Mouse (Mus musculus) liver, embryonic 11.5 days (tissue): Measurements from ENCODE around the gene Gzma. TPM values are rescaled to one million over a fixed set of nuclear protein-coding genes. Genes with fewer than 3 reads are reported as not detected.

Source experiments
- ATAC-seq: fragments of 200-750 bp; cut with Nextera tagmentation; replicated peaks from 2 replicates; pipeline ENCODE4 v1.8.0; 2017; ENCODE audit warnings: moderate number of reproducible peaks, mild to moderate bottlenecking, moderate TSS enrichment, moderate library complexity; ENCODE audit not compliant: low FRiP score
- DNase-seq: peaks from one replicate; pipeline ENCODE4 v3.0.0-alpha.2; 2017; ENCODE audit warnings: low spot score
- H3K27ac ChIP-seq: fragments of 300-500 bp; sonication (generic); 2 replicates; pipeline ENCODE4 v1.5.1; 2014; ENCODE audit warnings: mild to moderate bottlenecking, low read depth, low read length, control low read depth
- H3K27me3 ChIP-seq: fragments of 300-500 bp; sonication (generic); replicated peaks from 2 replicates; pipeline ENCODE4 v1.6.1; 2014; ENCODE audit warnings: low read length, mixed read lengths; ENCODE audit not compliant: control insufficient read depth, insufficient read depth
- H3K36me3 ChIP-seq: fragments of 300-500 bp; sonication (generic); 2 replicates; pipeline ENCODE4 v1.6.1; 2014; ENCODE audit warnings: mild to moderate bottlenecking, low read length, moderate library complexity, mixed read lengths; ENCODE audit not compliant: control insufficient read depth, insufficient read depth
- H3K4me1 ChIP-seq: fragments of 300-500 bp; sonication (generic); replicated peaks from 2 replicates; pipeline ENCODE4 v1.6.1; 2014; ENCODE audit warnings: low read length, mixed read lengths; ENCODE audit not compliant: control insufficient read depth, insufficient read depth
- H3K4me2 ChIP-seq: fragments of 300-500 bp; sonication (generic); 2 replicates; pipeline ENCODE4 v1.6.1; 2014; ENCODE audit warnings: mild to moderate bottlenecking, control low read depth, moderate library complexity
- H3K4me3 ChIP-seq: fragments of 300-500 bp; sonication (generic); 2 replicates; pipeline ENCODE4 v1.5.1; 2014; ENCODE audit warnings: low read depth, low read length, control low read depth
- H3K9ac ChIP-seq: fragments of 300-500 bp; sonication (generic); 2 replicates; pipeline ENCODE4 v1.6.1; 2014; ENCODE audit warnings: low read depth, low read length, control low read depth
- H3K9me3 ChIP-seq: fragments of 300-500 bp; sonication (generic); 2 replicates; pipeline ENCODE4 v1.6.1; 2016; ENCODE audit warnings: low read length, inconsistent platforms, mixed read lengths; ENCODE audit not compliant: control insufficient read depth
- WGBS: fragments of 180-500 bp; shearing (Covaris S2); extraction: QIAGEN DNeasy Blood & Tissue Kit; methylation state at CpG from one replicate; pipeline ENCODE4 v1.1.7; 2014; 5-methylcytosine and 5-hydroxymethylcytosine counted together
- polyA plus RNA-seq: library from polyadenylated mRNA; unstranded; fragments of >200 nt; fragmentation: Nextera tagmentation; extraction: Ambion mirVana; gene quantifications from 2 replicates; pipeline ENCODE4 v1.2.1, GENCODE M21; 2014

Gene Gzma
- polyA plus RNA-seq = not detected in 2 replicates

- no peak for ATAC-seq
- H3K4me2 ChIP-seq = no peak within 1 kb of the TSS
- H3K9me3 ChIP-seq = no peaks in the 10 kb centered on the region
- no peaks in the 10 kb centered on the region for H3K36me3 ChIP-seq
- H3K4me1 ChIP-seq = no peaks in the 10 kb centered on the region
- WGBS = 72% methylated on average over 6 of the region's 6 CpGs
- H3K27me3 ChIP-seq = no peaks in the 10 kb centered on the region
- no peak within 1 kb of the TSS for H3K9ac ChIP-seq
- H3K27ac ChIP-seq = no peak within 1 kb of the TSS
- no peak for DNase-seq
- H3K4me3 ChIP-seq = no peak within 1 kb of the TSS
These were observed at the start of gene Gzma for GRCm38 (mm10) chr13:113100879-113101278. TSS of gene Gzma (minus strand) at chr13:113100981.

- H3K27me3 ChIP-seq = no peaks in the 10 kb centered on the region
- H3K4me1 ChIP-seq = no peaks in the 10 kb centered on the region
- 85% methylated on average over 1 of the region's 1 CpGs for WGBS
- H3K4me2 ChIP-seq = no peak overlapping the region
- no peaks in the 10 kb centered on the region for H3K9me3 ChIP-seq
- ATAC-seq = no peak
- no peak overlapping the region for H3K4me3 ChIP-seq
- no peak for DNase-seq
- no peak overlapping the region for H3K9ac ChIP-seq
- H3K27ac ChIP-seq = no peak overlapping the region
- no peaks in the 10 kb centered on the region for H3K36me3 ChIP-seq
These were observed 38.8 kb upstream of the Gzma start for GRCm38 (mm10) chr13:113139597-113139996.

GRCm38 (mm10) chr13:113129974-113130373 lies 29.2 kb upstream of the Gzma start:
- H3K9me3 ChIP-seq = no peaks in the 10 kb centered on the region
- DNase-seq = no peak

GRCm38 (mm10) chr13:113121326-113121725 lies 20.5 kb upstream of the Gzma start:
- H3K27ac ChIP-seq = no peak overlapping the region
- H3K9me3 ChIP-seq = no peaks in the 10 kb centered on the region
- ATAC-seq (no peak), DNase-seq (no peak)
- no peaks in the 10 kb centered on the region for H3K27me3 ChIP-seq
- H3K36me3 ChIP-seq = no peaks in the 10 kb centered on the region
- H3K4me3 ChIP-seq = no peak overlapping the region
- 86% methylated on average over 14 of the region's 14 CpGs for WGBS
- H3K4me1 ChIP-seq = no peaks in the 10 kb centered on the region
- no peak overlapping the region for H3K4me2 ChIP-seq
- H3K9ac ChIP-seq = no peak overlapping the region

More at GRCm38 (mm10) chr13:113129974-113130373, 29.2 kb upstream of the Gzma start:
- Histone ChIP-seq H3K27me3 (no peaks in the 10 kb centered on the region), H3K9ac (no peak overlapping the region), H3K27ac (no peak overlapping the region), H3K4me2 (no peak overlapping the region), H3K4me3 (no peak overlapping the region), H3K4me1 (no peaks in the 10 kb centered on the region), H3K36me3 (no peaks in the 10 kb centered on the region)
- no peak for ATAC-seq
- WGBS = 79% methylated on average over 1 of the region's 1 CpGs

- Histone ChIP-seq H3K27me3 (no peaks in the 10 kb centered on the region), H3K36me3 (no peaks in the 10 kb centered on the region), H3K4me2 (no peak overlapping the region), H3K4me1 (no peaks in the 10 kb centered on the region), H3K4me3 (no peak overlapping the region), H3K9ac (no peak overlapping the region), H3K9me3 (no peaks in the 10 kb centered on the region), H3K27ac (no peak overlapping the region)
- no peak for ATAC-seq
- WGBS = 80% methylated on average over 17 of the region's 17 CpGs
- no peak for DNase-seq
These were observed 19.8 kb upstream of the Gzma start for GRCm38 (mm10) chr13:113120324-113121237.

GRCm38 (mm10) chr13:113118977-113119376 lies 18.2 kb upstream of the Gzma start:
- H3K9ac ChIP-seq = no peak overlapping the region
- no peak for DNase-seq

GRCm38 (mm10) chr13:113104759-113105158 lies 4.0 kb upstream of the Gzma start:
- Histone ChIP-seq H3K4me2 (no peak overlapping the region), H3K27ac (no peak overlapping the region), H3K4me3 (no peak overlapping the region), H3K27me3 (no peaks in the 10 kb centered on the region), H3K36me3 (no peaks in the 10 kb centered on the region), H3K9ac (no peak overlapping the region), H3K4me1 (no peaks in the 10 kb centered on the region), H3K9me3 (no peaks in the 10 kb centered on the region)
- WGBS = 86% methylated on average over 10 of the region's 10 CpGs
- DNase-seq (no peak), ATAC-seq (no peak)

More at GRCm38 (mm10) chr13:113118977-113119376, 18.2 kb upstream of the Gzma start:
- no peak for ATAC-seq
- no peak overlapping the region for H3K4me2 ChIP-seq
- no peaks in the 10 kb centered on the region for H3K27me3 ChIP-seq
- no peak overlapping the region for H3K4me3 ChIP-seq
- 88% methylated on average over 4 of the region's 4 CpGs for WGBS
- H3K9me3 ChIP-seq = no peaks in the 10 kb centered on the region
- H3K27ac ChIP-seq = no peak overlapping the region
- H3K4me1 ChIP-seq = no peaks in the 10 kb centered on the region
- H3K36me3 ChIP-seq = no peaks in the 10 kb centered on the region

- no peak for DNase-seq
- WGBS = 53% methylated on average over 10 of the region's 10 CpGs
- Histone ChIP-seq H3K4me3 (no peak overlapping the region), H3K4me1 (no peaks in the 10 kb centered on the region), H3K27ac (no peak overlapping the region), H3K4me2 (no peak overlapping the region), H3K36me3 (no peaks in the 10 kb centered on the region), H3K9ac (no peak overlapping the region), H3K9me3 (no peaks in the 10 kb centered on the region), H3K27me3 (no peaks in the 10 kb centered on the region)
- ATAC-seq = no peak
These were observed 1.0 kb upstream of the Gzma start for GRCm38 (mm10) chr13:113101804-113102203.

GRCm38 (mm10) chr13:113098406-113098805 lies 2.4 kb downstream of the Gzma start:
- Histone ChIP-seq H3K27me3 (no peaks in the 10 kb centered on the region), H3K36me3 (no peaks in the 10 kb centered on the region), H3K9ac (no peak overlapping the region), H3K9me3 (no peaks in the 10 kb centered on the region), H3K27ac (no peak overlapping the region), H3K4me2 (no peak overlapping the region), H3K4me3 (no peak overlapping the region), H3K4me1 (no peaks in the 10 kb centered on the region)
- WGBS = 79% methylated on average over 2 of the region's 2 CpGs
- DNase-seq (no peak), ATAC-seq (no peak)
